Mouse (Mus musculus): ENCODE results near the gene Gm8138.
"Not testable (repeated sequence)": the region's sequence is repeated elsewhere in the genome, so short reads cannot be mapped to it uniquely, and the experiment has no call there.

Gene Gm8138

DNA sequence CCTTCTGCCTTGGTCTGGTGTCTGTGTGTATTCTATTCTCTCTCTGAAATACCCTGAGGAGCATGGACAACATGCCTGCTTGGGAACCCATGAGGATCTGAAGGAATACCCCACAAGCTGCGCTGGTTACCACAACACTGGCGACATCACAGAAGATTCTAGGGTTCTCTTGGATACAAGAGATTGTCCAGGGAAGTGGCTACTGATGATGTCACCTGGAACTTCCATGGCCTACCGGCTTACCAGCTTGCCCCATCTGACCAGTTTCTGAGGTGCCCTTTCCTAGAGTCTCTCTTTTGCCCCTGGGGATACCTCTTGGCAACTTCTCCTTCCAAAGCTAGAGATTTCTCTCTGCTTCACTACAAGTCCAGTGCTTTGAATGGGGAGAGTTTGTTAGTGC is at the start of gene Gm8138:
TSS of gene Gm8138 (minus strand) at position 101 of the 400 bp plus-strand sequence.
- DNase-seq, result not testable (repeated sequence)

DNA sequence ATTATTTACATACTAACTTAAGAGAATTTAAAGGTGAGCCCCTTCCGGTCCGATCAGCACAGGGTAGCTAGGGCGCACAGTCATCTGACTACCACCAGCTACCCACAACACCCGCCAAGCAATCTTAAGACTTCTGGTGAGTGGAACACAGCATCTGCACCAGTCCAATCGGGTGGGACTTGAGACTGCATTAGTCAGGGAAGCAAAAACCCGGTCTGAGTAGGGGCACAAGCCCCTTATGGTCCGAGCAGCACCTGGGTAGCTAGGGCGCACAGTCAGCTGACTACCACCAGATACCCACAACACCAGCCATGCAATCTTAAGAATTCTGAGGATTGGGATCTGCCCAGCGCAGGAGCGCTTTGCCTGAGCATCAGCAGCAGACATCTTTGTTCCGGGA is 54.4 kb downstream of the Gm8138 start:
- not testable (repeated sequence) for DNase-seq

All from right cerebral cortex, postnatal 4 days (tissue).